Mouse (Mus musculus): ENCODE results near the gene Grn.

Grn gene

GRCm38 (mm10) chr11:102424666-102425065, 5.4 kb upstream of the Grn start:
- DNase-seq (ENCODE audit: low read depth, low spot score): peak; percentile 90

GRCm38 (mm10) chr11:102425555-102426316, 4.4 kb upstream of the Grn start:
- DNase-seq (ENCODE audit: low read depth, low spot score): no peak

GRCm38 (mm10) chr11:102428981-102429540, 1.1 kb upstream of the Grn start:
- no peak for DNase-seq (ENCODE audit: low read depth, low spot score)

- DNase-seq (ENCODE audit: low read depth, low spot score): no peak
These were observed 564 bp upstream of the Grn start for GRCm38 (mm10) chr11:102429551-102429950.

GRCm38 (mm10) chr11:102431018-102431645, 1.0 kb downstream of the Grn start:
- DNase-seq (ENCODE audit: low read depth, low spot score): peak; percentile 92

GRCm38 (mm10) chr11:102431728-102432114, 1.6 kb downstream of the Grn start:
- no peak for DNase-seq (ENCODE audit: low read depth, low spot score)

- no peak for DNase-seq (ENCODE audit: low read depth, low spot score)
These were observed 2.2 kb downstream of the Grn start for GRCm38 (mm10) chr11:102432115-102432843.

- no peak for DNase-seq (ENCODE audit: low read depth, low spot score)
These were observed 2.8 kb downstream of the Grn start for GRCm38 (mm10) chr11:102432896-102433295.

- DNase-seq (ENCODE audit: low read depth, low spot score): no peak
These were observed 3.8 kb downstream of the Grn start for GRCm38 (mm10) chr11:102433866-102434265.

GRCm38 (mm10) chr11:102434406-102434805, 4.3 kb downstream of the Grn start:
- peak; percentile 97 for DNase-seq (ENCODE audit: low read depth, low spot score)

- no peak for DNase-seq (ENCODE audit: low read depth, low spot score)
These were observed 4.9 kb downstream of the Grn start for GRCm38 (mm10) chr11:102434816-102435705.

- DNase-seq (ENCODE audit: low read depth, low spot score): no peak
These were observed 5.8 kb downstream of the Grn start for GRCm38 (mm10) chr11:102435754-102436470.

GRCm38 (mm10) chr11:102436471-102436790, 6.3 kb downstream of the Grn start:
- DNase-seq (ENCODE audit: low read depth, low spot score): no peak

- no peak for DNase-seq (ENCODE audit: low read depth, low spot score)
These were observed 7.3 kb downstream of the Grn start for GRCm38 (mm10) chr11:102437120-102438061.

- DNase-seq (ENCODE audit: low read depth, low spot score): no peak
These were observed 8.3 kb downstream of the Grn start for GRCm38 (mm10) chr11:102438212-102439092.

- no peak for DNase-seq (ENCODE audit: low read depth, low spot score)
These were observed 9.3 kb downstream of the Grn start for GRCm38 (mm10) chr11:102439093-102440082.

GRCm38 (mm10) chr11:102440255-102440654, 10.1 kb downstream of the Grn start:
- no peak for DNase-seq (ENCODE audit: low read depth, low spot score)

All from 3T3-L1 (cell line).